Mouse (Mus musculus) large intestine, adult 2 months (tissue): ENCODE measurements around the gene U2surp. TPM values are rescaled to one million over a fixed set of nuclear protein-coding genes. Genes with fewer than 3 reads are reported as not detected.

Experiments used
- DNase-seq: peaks from one replicate; pipeline ENCODE4 v3.0.0-alpha.2; 2012; ENCODE audit warnings: low read depth, low spot score
- WGBS: fragments of 180-500 bp; shearing (Covaris S2); methylation state at CpG from one replicate; pipeline ENCODE4 v1.1.7; 2018; 5-methylcytosine and 5-hydroxymethylcytosine counted together
- polyA plus RNA-seq: library from polyadenylated mRNA; depleted of rRNA; stranded (reverse); fragments of >200 nt; gene quantifications from 2 replicates; pipeline ENCODE4 v1.2.3, GENCODE M21; 2012; rRNA removed

Gene U2surp
- 1.9 and 3.4 TPM in 2 replicates for polyA plus RNA-seq

GRCm38 (mm10) chr9:95511472-95512330, at the start of gene U2surp:
Gene U2surp, minus strand, starts transcription at chr9:95511996.
- peak; percentile 82 for DNase-seq
- WGBS: under 1% methylated on average over 74 of the region's 74 CpGs

GRCm38 (mm10) chr9:95559936-95560735, 48.3 kb upstream of the U2surp start:
- DNase-seq: no peak
- WGBS: 15% methylated on average over 78 of the region's 78 CpGs

- no peak for DNase-seq
- 2% methylated on average over 93 of the region's 118 CpGs for WGBS
These were observed 47.5 kb upstream of the U2surp start, which contains the start of gene Paqr9 for GRCm38 (mm10) chr9:95559059-95559935. Gene Paqr9, plus strand, starts transcription at chr9:95559657.

- WGBS: 13% methylated on average over 11 of the region's 11 CpGs
- DNase-seq: no peak
These were observed 46.9 kb upstream of the U2surp start for GRCm38 (mm10) chr9:95558726-95559058.

- WGBS: 51% methylated on average over 6 of the region's 6 CpGs
- no peak for DNase-seq
These were observed 45.9 kb upstream of the U2surp start for GRCm38 (mm10) chr9:95557722-95558121.

GRCm38 (mm10) chr9:95556067-95556512, 44.3 kb upstream of the U2surp start:
- 87% methylated on average over 4 of the region's 4 CpGs for WGBS

GRCm38 (mm10) chr9:95555233-95555740, 43.5 kb upstream of the U2surp start:
- WGBS: 68% methylated on average over 5 of the region's 5 CpGs
- DNase-seq: no peak

More at GRCm38 (mm10) chr9:95556067-95556512, 44.3 kb upstream of the U2surp start:
- no peak for DNase-seq

GRCm38 (mm10) chr9:95554231-95555221, 42.7 kb upstream of the U2surp start:
- DNase-seq: no peak
- WGBS: 62% methylated on average over 18 of the region's 18 CpGs

GRCm38 (mm10) chr9:95552175-95552705, 40.4 kb upstream of the U2surp start:
- WGBS: 50% methylated on average over 10 of the region's 10 CpGs
- no peak for DNase-seq

- 60% methylated on average over 9 of the region's 9 CpGs for WGBS
- DNase-seq: no peak
These were observed 39.3 kb upstream of the U2surp start for GRCm38 (mm10) chr9:95550856-95551774.

- WGBS: 66% methylated on average over 15 of the region's 15 CpGs
- DNase-seq: no peak
These were observed 38.0 kb upstream of the U2surp start for GRCm38 (mm10) chr9:95549626-95550411.

- no peak for DNase-seq
- WGBS: 22% methylated on average over 7 of the region's 7 CpGs
These were observed 34.9 kb upstream of the U2surp start for GRCm38 (mm10) chr9:95546679-95547078.

GRCm38 (mm10) chr9:95544598-95544997, 32.8 kb upstream of the U2surp start:
- WGBS: 96% methylated on average over 4 of the region's 4 CpGs
- DNase-seq: no peak

GRCm38 (mm10) chr9:95542475-95542874, 30.7 kb upstream of the U2surp start:
- DNase-seq: no peak
- 54% methylated on average over 6 of the region's 6 CpGs for WGBS

- WGBS: 71% methylated on average over 15 of the region's 15 CpGs
These were observed 30.0 kb upstream of the U2surp start for GRCm38 (mm10) chr9:95541650-95542432.

GRCm38 (mm10) chr9:95541208-95541607, 29.4 kb upstream of the U2surp start:
- no peak for DNase-seq

More at GRCm38 (mm10) chr9:95541650-95542432, 30.0 kb upstream of the U2surp start:
- no peak for DNase-seq
